Mouse (Mus musculus) small intestine, adult 2 months (tissue): ENCODE data around the gene Dhx57.
"Not testable (repeated sequence)": the region's sequence is repeated elsewhere in the genome, so short reads cannot be mapped to it uniquely, and the experiment has no call there.

ENCODE experiments used
- CTCF ChIP-seq: fragments of 200-500 bp; IDR thresholded peaks from 2 replicates; pipeline ENCODE4 v1.5.1; 2012; ENCODE audit warnings: low read depth, mild to moderate bottlenecking, control low read depth, inconsistent platforms, low read length, moderate library complexity, mixed read lengths; ENCODE audit not compliant: insufficient replicate concordance, insufficient read length; ENCODE audit errors: extremely low read depth
- POLR2A ChIP-seq: fragments of 200-500 bp; IDR thresholded peaks from 2 replicates; pipeline ENCODE4 v1.6.1; 2012; ENCODE audit warnings: low read depth, mild to moderate bottlenecking, control low read depth, inconsistent platforms, low read length, moderate library complexity

DNA sequence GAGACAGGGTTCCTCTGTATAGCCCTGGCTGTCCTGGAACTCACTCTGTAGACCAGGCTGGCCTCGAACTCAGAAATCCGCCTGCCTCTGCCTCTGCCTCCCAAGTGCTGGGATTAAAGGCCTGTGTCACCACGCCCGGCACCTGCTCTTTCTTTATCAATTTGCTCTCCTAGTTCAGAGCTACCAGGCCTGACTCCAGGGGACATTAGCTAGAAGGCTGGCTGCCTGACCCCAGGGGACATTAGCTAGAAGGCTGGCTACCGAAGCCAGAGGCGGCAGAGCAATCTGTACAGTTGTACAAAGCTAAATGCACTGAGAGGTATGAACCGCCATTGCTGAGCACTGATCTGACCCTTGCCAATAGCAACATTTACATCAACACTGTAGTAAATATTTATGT, 19.7 kb downstream of the Dhx57 start:
- not testable (repeated sequence) for TF ChIP-seq CTCF, POLR2A
